Mouse (Mus musculus) midbrain, embryonic 10.5 days (tissue): ENCODE measurements around the gene Trf. TPM values are rescaled to one million over a fixed set of nuclear protein-coding genes. Genes with fewer than 3 reads are reported as not detected.

Experiments
- DNase-seq: peaks from one replicate; pipeline ENCODE4 v3.0.0-alpha.2; 2017; ENCODE audit warnings: low spot score
- H3K27ac ChIP-seq: fragments of 300-500 bp; sonication (generic); replicated peaks from 2 replicates; pipeline ENCODE4 v1.5.1; 2016; ENCODE audit warnings: mild to moderate bottlenecking
- H3K27me3 ChIP-seq: fragments of 300-500 bp; sonication (generic); 2 replicates; pipeline ENCODE4 v1.6.1; 2016; ENCODE audit warnings: low read depth, mild to moderate bottlenecking; ENCODE audit not compliant: poor library complexity, severe bottlenecking
- H3K36me3 ChIP-seq: fragments of 300-500 bp; sonication (generic); 2 replicates; pipeline ENCODE4 v1.6.1; 2016; ENCODE audit warnings: mild to moderate bottlenecking, moderate library complexity
- H3K4me1 ChIP-seq: fragments of 300-500 bp; sonication (generic); 2 replicates; pipeline ENCODE4 v1.6.1; 2016
- H3K4me3 ChIP-seq: fragments of 300-500 bp; sonication (generic); 2 replicates; pipeline ENCODE4 v1.5.1; 2016; ENCODE audit warnings: mild to moderate bottlenecking, moderate library complexity
- H3K9me3 ChIP-seq: fragments of 300-500 bp; sonication (generic); replicated peaks from 2 replicates; pipeline ENCODE4 v1.6.1; 2016; ENCODE audit warnings: mild to moderate bottlenecking
- WGBS: fragments of 180-500 bp; shearing (Covaris S2); methylation state at CpG from one replicate; pipeline ENCODE4 v1.1.7; 2016; 5-methylcytosine and 5-hydroxymethylcytosine counted together
- polyA plus RNA-seq: library from polyadenylated mRNA; unstranded; fragments of >200 nt; fragmentation: Nextera tagmentation; extraction: Ambion mirVana; gene quantifications from 2 replicates; pipeline ENCODE4 v1.2.1, GENCODE M21; 2016

Trf gene
- polyA plus RNA-seq, 1 experiment from 2014 or later, result 14.6 TPM

DNA sequence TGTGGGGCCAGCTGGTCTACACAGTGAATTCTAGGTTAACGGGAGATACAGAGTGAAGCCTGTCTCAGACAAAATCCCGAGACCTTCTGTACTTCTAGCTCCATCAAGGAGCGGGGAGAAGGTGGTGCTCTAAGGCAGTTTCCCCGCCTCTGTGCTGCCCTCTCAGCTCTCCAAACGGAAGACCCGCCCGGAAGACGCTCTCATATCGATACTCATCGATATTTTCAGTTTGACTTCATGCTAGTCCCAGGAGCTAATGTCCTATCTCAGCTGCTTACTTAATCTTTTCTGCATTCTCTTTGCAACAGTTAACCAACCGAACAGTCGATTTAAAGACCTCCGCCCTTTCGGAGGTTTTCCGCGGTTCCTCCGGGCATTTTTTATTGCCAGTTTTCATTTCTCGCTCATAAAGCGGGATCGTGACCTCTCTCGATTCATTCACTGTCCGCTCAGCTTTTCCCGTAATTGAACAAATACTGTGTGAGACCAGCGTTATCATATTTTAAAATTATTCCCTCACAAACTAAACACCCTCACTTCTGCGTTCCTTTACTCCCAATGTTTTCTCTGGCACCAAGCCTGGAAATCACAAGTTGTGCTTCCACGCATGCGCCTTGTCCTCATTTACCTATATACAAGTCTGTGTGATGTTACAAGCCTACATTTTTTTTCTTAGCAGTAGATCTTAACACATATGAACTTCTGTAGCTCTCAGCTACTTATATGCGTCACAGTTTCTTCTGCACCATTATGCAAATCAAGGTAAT, 17.4 kb downstream of the Trf start:
- no peaks in the 10 kb centered on the region for H3K36me3 ChIP-seq
- no peaks in the 10 kb centered on the region for H3K9me3 ChIP-seq
- 86% methylated on average over 28 of the region's 28 CpGs for WGBS
- H3K4me3 ChIP-seq, result no peak overlapping the region
- DNase-seq, result no peak
- H3K27me3 ChIP-seq, result no peaks in the 10 kb centered on the region
- H3K4me1 ChIP-seq, result peaks cover 4% of the 10 kb centered on the region; the same call in 1 of the 2 replicates
- H3K27ac ChIP-seq, result no peak overlapping the region

DNA sequence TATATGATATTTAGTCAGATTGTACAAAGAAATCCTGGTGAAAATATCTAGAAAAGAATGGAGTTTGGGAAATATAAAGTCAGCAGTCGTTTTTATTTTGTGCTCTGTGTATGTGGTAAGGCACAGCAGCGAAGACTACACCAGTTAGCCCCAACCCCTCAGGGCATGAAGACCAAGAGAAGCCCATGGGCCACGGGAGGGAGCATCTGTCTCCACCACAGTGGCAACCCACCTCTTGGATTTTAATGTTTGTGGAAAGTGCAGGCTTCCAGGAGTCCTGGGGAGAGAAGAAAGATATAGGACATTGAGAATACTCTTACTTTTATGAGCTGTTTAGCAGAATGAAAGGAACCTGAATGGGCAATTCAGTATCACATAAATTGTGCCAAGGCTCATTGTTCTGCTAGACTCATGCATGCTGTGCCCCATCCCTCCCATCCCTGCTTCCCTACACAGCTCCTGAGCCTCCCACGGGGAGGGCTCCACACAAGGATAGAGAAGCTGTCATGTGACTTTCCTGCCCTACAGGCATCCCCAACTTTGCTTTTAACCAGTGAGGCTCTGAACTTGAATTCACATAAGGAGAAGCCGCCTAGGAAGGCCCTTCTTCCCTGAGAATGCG, 21.3 kb downstream of the Trf start:
- no peak for DNase-seq
- Histone ChIP-seq H3K36me3 (no peaks in the 10 kb centered on the region), H3K27ac (no peak overlapping the region), H3K27me3 (no peaks in the 10 kb centered on the region), H3K4me1 (peaks cover 7% of the 10 kb centered on the region; the same call in 1 of the 2 replicates), H3K4me3 (no peak overlapping the region), H3K9me3 (no peaks in the 10 kb centered on the region)
- WGBS, result 60% methylated on average over 6 of the region's 6 CpGs

DNA sequence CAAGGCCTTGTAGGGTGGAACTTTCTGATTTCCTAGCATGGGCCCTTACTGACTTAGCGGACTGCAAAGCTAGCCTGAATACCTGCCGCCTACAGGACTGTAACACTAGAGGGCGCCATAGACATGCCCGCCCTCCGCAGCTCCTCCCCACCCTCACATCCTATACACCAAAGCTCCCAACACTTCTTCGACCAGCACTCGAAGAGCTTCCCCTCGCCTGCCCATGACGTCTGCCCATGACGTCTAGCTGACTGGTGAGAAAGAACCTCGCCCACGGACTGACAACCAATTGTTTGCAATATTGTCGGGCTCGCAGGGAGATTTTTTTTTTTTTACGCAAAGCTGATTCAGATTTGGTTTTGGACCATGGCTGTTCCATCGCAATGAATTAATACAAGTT, 22.4 kb downstream of the Trf start:
- no peaks in the 10 kb centered on the region for H3K36me3 ChIP-seq
- peak overlapping the region; percentile 37 for H3K4me3 ChIP-seq
- no peak overlapping the region for H3K27ac ChIP-seq
- 10% methylated on average over 16 of the region's 16 CpGs for WGBS
- peak; percentile 79 for DNase-seq
- H3K4me1 ChIP-seq, result peaks cover 7% of the 10 kb centered on the region; the same call in 1 of the 2 replicates
- no peaks in the 10 kb centered on the region for H3K27me3 ChIP-seq
- H3K9me3 ChIP-seq, result no peaks in the 10 kb centered on the region

DNA sequence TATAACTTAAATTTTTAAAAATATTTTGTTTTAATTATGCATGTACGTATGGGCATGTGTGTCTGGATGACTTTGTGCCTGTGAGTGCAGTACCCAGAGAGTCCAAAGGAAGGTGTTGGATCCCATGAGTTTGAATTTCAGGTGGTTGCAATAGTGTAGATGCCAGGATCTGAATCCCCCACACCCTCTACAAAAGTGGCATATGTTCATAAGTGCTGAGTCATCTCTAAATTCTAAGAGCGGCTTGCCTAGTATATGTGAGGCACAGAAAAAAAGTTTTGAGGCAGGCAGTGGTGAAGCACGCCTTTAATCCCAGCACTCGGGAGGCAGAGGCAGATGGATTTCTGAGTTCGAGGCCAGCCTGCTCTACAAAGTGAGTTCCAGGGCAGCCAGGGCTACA, 24.5 kb downstream of the Trf start:
- H3K4me1 ChIP-seq, result peaks cover 11% of the 10 kb centered on the region; the same call in 1 of the 2 replicates
- no peak for DNase-seq
- H3K9me3 ChIP-seq, result no peaks in the 10 kb centered on the region
- H3K27ac ChIP-seq, result no peak overlapping the region
- no peaks in the 10 kb centered on the region for H3K27me3 ChIP-seq
- WGBS, result 96% methylated on average over 5 of the region's 5 CpGs
- H3K4me3 ChIP-seq, result no peak overlapping the region
- no peaks in the 10 kb centered on the region for H3K36me3 ChIP-seq

DNA sequence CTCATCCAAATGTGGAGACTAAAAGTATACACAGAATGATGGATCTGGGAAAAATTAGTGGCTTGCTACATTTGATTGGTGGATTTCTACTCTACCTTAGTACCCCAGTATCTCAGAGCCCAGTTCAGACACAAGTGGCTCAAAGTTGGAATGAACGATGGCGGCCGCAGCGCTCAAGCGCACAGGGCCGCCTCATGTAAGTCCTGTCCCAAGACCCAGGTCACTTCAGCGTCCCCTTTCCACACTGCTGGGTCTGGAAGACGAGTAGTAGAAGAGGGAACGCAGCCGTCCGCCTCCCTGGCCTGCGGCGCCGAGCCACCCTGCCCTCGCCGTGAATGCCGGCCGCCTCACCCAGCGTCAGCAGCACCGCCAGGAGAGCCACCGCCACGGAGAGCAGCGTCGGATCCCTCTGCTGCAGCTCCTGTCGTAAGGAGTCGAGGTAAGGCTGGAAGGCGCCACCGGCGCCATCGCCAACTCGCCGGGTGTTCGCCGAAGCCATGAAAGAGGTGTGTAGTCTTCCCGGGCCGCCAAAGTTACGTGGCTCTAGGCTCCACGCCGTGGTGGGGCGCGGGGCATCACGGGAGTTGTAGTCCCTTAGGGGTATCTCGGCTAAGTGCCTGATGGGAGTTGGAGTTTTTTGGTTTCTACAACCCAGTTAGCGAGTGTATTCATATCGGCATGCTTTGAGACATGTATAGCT, 28.5 kb downstream of the Trf start, which contains the start of gene Srprb:
Gene Srprb, minus strand, starts transcription at position 577 of the 700 bp plus-strand sequence.
- peak; percentile 90 for DNase-seq
- under 1% methylated on average over 45 of the region's 45 CpGs for WGBS
- Histone ChIP-seq H3K9me3 (no peaks in the 10 kb centered on the region), H3K27me3 (no peaks in the 10 kb centered on the region), H3K27ac (peak within 1 kb of the TSS; percentile 95), H3K36me3 (peaks cover 39% of the 10 kb centered on the region), H3K4me3 (peak within 1 kb of the TSS; percentile 95), H3K4me1 (peaks cover 8% of the 10 kb centered on the region; the same call in 1 of the 2 replicates)

DNA sequence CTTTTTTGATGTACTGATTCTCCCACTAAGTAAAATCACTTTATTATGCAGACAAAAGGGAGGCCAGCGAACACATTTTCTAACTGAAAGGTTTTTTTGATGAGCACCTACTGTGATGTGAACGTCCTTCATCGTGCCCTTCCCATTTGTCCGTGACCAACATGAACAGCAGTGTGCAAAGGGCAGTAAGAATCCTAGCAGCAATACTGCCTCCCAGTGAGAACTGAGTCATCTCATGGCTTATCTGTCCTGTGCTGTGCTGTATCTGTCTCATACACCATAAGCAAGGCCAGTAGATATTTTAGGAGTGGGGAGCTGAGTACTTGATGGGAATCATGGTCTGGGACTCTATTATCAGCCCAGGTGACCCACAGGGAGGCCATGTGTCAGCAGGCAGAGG, 41.8 kb downstream of the Trf start:
- Histone ChIP-seq H3K27me3 (no peaks in the 10 kb centered on the region), H3K4me1 (no peaks in the 10 kb centered on the region), H3K36me3 (peaks cover 67% of the 10 kb centered on the region)

DNA sequence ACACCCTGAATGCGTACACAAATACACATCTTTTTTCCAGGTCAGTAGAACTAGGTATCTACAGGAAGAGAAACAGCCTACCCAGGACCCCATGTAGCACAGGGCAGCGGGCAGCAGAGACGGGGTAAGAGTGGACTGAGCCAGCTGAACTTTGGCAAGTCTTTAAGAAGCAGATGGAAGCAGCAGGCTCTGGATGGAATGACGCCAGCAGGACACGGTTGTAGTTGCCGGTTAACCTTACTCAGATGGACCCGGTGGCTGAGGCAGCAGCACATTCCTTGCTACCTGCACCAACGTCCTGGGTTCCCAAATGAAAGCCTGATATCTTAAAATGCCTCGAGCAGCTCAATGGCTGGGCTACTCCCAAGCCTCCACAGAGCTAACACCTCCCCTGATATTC, 43.5 kb downstream of the Trf start:
- Histone ChIP-seq H3K27me3 (no peaks in the 10 kb centered on the region), H3K4me1 (0 out of 2 replicates have a peak, but pooled peaks cover 2% of the 10 kb centered on the region), H3K27ac (no peak overlapping the region), H3K36me3 (peaks cover 54% of the 10 kb centered on the region), H3K9me3 (no peaks in the 10 kb centered on the region), H3K4me3 (no peak overlapping the region)
- DNase-seq, result no peak
- WGBS, result 81% methylated on average over 9 of the region's 9 CpGs

More for the DNA sequence above, 41.8 kb downstream of the Trf start:
- Histone ChIP-seq H3K9me3 (no peaks in the 10 kb centered on the region), H3K4me3 (no peak overlapping the region), H3K27ac (no peak overlapping the region)
- WGBS, result 94% methylated on average over 4 of the region's 4 CpGs
- no peak for DNase-seq

DNA sequence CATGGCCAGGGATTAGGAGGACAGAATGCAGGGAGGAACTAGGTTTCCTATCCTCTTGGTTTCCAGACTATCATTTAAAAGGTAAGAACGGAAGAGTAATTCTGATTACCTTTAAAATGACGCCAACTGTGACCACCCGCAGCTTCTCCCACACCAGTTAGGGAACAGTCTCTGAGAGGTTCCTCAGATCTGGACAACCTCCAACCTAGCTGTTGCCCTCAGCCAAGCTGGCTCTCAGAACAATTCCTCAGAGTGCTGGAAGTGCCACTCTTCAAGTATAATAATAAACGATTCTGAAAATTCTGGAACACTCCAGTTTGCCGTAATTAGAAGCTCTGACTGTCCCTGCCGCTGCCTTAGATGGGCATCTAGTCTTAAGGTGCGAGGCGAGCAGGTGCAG, 44.3 kb downstream of the Trf start:
- peaks cover 46% of the 10 kb centered on the region for H3K36me3 ChIP-seq
- H3K9me3 ChIP-seq, result no peaks in the 10 kb centered on the region
- no peaks in the 10 kb centered on the region for H3K27me3 ChIP-seq
- DNase-seq, result no peak
- no peak overlapping the region for H3K27ac ChIP-seq
- peaks cover 7% of the 10 kb centered on the region for H3K4me1 ChIP-seq
- WGBS, result 94% methylated on average over 8 of the region's 8 CpGs
- no peak overlapping the region for H3K4me3 ChIP-seq

DNA sequence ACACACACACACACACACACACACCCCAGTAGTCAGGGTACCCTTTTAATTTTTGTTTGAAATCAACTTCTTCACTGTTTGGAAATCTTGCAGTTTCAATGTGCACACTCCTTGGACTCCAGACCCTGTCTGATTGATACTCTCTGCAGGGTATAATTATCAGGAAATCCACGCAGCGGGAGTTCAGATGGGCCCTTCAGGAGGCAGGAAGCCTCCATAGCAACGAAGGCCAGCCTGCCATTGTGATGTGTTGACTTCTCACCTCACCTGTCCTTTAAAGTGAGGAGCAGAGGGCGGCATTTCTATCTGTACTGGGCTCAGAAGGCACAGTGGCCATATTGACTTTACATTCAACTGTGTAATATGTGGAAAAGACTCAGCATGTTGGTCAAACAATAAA, 45.4 kb downstream of the Trf start:
- DNase-seq, result no peak
- no peak overlapping the region for H3K27ac ChIP-seq
- H3K36me3 ChIP-seq, result peaks cover 35% of the 10 kb centered on the region
- no peaks in the 10 kb centered on the region for H3K9me3 ChIP-seq
- peaks cover 17% of the 10 kb centered on the region for H3K4me1 ChIP-seq
- WGBS, result 76% methylated on average over 4 of the region's 4 CpGs
- no peak overlapping the region for H3K4me3 ChIP-seq
- no peaks in the 10 kb centered on the region for H3K27me3 ChIP-seq

DNA sequence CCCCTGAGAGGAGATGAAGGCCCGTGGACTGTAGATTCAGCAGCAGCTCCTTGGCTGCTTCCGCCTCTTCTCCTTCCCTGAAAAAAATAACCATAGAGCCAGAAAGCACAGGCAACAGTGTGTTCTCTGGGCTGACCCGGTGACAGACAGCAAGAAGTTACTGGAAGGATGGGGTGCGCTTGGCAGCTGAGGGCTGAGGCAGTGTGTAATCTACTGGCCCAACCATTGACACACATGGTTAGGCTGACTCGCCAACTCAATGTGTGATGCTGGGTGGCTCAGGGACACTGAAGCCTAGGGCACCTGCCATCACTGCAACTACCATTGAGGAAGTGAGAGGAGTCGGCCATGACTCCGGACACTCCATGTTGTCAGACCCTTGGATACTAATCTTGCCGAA, 48.4 kb downstream of the Trf start:
- DNase-seq, result no peak
- H3K27ac ChIP-seq, result no peak overlapping the region
- H3K4me1 ChIP-seq, result peaks cover 18% of the 10 kb centered on the region
- WGBS, result 89% methylated on average over 8 of the region's 8 CpGs
- H3K9me3 ChIP-seq, result no peaks in the 10 kb centered on the region
- H3K27me3 ChIP-seq, result no peaks in the 10 kb centered on the region
- H3K4me3 ChIP-seq, result no peak overlapping the region
- H3K36me3 ChIP-seq, result peaks cover 13% of the 10 kb centered on the region; the same call in 1 of the 2 replicates

DNA sequence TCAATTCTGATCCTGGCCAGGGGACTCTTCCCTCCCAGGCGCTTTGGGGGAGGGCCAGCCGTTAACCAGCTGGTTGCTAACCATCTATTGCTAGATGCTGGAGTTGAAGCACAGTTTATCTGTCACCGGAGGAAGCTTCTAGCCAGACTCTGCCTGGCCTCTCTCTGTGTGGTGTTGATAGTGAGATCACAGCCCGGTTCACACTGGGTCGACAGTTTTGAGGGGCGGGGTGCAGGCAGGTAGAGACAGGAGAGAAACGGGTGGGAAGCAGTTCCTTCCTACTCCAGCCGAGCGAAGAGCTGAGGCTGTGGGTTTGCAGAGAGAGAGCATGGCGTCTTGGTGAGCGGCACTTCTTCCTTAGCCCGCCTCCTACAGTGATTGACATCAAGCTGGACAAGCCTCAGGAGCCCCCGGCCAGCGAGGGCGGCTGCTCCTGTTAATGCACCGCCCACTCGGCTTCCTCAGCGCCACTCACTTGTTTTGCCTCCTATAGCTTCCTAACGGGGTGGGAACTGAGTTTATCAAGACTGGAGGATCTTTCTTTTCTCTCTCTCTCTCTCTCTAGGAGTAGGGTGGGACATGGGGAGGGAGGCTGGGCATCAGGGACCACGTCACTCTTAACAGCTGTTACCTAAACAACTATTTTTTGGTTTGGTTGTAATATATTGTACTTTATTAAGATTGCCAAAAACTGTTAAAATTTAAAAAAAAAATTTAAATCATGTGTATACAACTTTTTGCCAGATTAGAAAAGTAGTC, 49.3 kb downstream of the Trf start:
- peak overlapping the region; percentile 75 for H3K27ac ChIP-seq

DNA sequence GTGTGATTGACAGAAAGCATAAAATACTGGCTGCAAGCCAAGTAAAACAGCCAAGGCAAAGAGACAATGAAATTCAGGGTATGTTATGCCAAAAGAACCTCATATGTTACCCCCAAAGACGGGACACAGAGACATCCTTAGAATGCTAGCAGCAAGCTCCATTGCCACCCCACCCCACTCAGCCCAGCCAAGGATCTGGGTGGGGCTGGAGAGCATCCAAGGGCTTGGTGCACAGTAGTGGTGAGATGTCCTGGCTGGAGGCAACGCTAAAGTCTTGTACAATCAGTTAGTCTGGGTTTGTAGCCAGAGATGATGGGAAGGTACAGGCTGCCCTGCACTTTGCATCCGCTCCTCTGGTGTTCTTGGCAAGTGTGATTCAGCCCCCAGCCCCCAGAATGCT, 49.9 kb downstream of the Trf start:
- Histone ChIP-seq H3K4me1 (peaks cover 18% of the 10 kb centered on the region), H3K27me3 (no peaks in the 10 kb centered on the region), H3K4me3 (peak overlapping the region; percentile 49), H3K9me3 (no peaks in the 10 kb centered on the region), H3K36me3 (peaks cover 10% of the 10 kb centered on the region; the same call in 1 of the 2 replicates), H3K27ac (peak overlapping the region; percentile 75)
- DNase-seq, result no peak
- WGBS, result 73% methylated on average over 3 of the region's 3 CpGs

More for the DNA sequence above, 49.3 kb downstream of the Trf start:
- Histone ChIP-seq H3K4me1 (peaks cover 18% of the 10 kb centered on the region), H3K9me3 (no peaks in the 10 kb centered on the region), H3K36me3 (peaks cover 10% of the 10 kb centered on the region; the same call in 1 of the 2 replicates), H3K4me3 (peak overlapping the region; percentile 49), H3K27me3 (no peaks in the 10 kb centered on the region)
- DNase-seq, result peak; percentile 82
- 3% methylated on average over 20 of the region's 20 CpGs for WGBS
